In genomic region chr7:137320320-137320719, GRCm38 (mm10) we compare ENCODE assay signal across 14 mouse cellular contexts. TPM values are rescaled to one million over a fixed set of nuclear protein-coding genes. Genes with fewer than 3 reads are reported as not detected.
DNase-seq lines count a peak whose midpoint lies in the region; ATAC-seq lines count a peak whose summit lies in the region.
"Had no signal": no experiment of that assay in that cellular context is flagged by ENCODE, and none has a peak within 500 bp of the region (broad histone marks: within the 10 kb centered on the region; RNA-seq: fewer than 3 reads in every experiment).

No protein-coding gene starts in this region.

- H3K4me2 ChIP-seq in hindbrain, embryonic 12.5 days (replicated peaks): peak overlapping the region; percentile 83
- H3K4me2 ChIP-seq in limb, embryonic 15.5 days: peak overlapping the region; percentile 86
- H3K4me2 ChIP-seq in neural tube, embryonic 12.5 days (replicated peaks): peak overlapping the region; percentile 64

- no peak for ATAC-seq in hindbrain, embryonic 12.5 days (ENCODE audit: low FRiP score)
- ATAC-seq in limb, embryonic 15.5 days (ENCODE audit: insufficient number of reproducible peaks, low FRiP score, low TSS enrichment, low read depth): no peak
- no peak for ATAC-seq in neural tube, embryonic 12.5 days (ENCODE audit: low FRiP score, low read depth)
- ATAC-seq in frontal cortex, adult (ENCODE audit: low TSS enrichment): no peak
- ATAC-seq: forebrain, embryonic 15.5 days had no signal

- H3K27ac ChIP-seq in hindbrain, embryonic 12.5 days: no peak overlapping the region
- peak overlapping the region; percentile 65; the same call in 1 of the 2 replicates for H3K27ac ChIP-seq in limb, embryonic 15.5 days
- H3K27ac ChIP-seq in neural tube, embryonic 12.5 days: no peak overlapping the region
- H3K27ac ChIP-seq: forebrain, embryonic 15.5 days; liver, embryonic 14.5 days had no signal

- WGBS in hindbrain, embryonic 12.5 days: 2% methylated on average over 11 of the region's 11 CpGs
- 12% methylated on average over 11 of the region's 11 CpGs for WGBS in limb, embryonic 15.5 days
- WGBS in neural tube, embryonic 12.5 days: 1% methylated on average over 11 of the region's 11 CpGs

- peak; percentile 50 for DNase-seq in embryo, embryonic 10.5 days (ENCODE audit: low spot score)
- no peak for DNase-seq in embryo, embryonic 10 days (ENCODE audit: low spot score)
- no peak for DNase-seq in layer of hippocampus, postnatal 36 days
- no peak for DNase-seq in adrenal gland, postnatal 14 days
- DNase-seq: cerebellum, adult 11-12 months; gastrocnemius, postnatal 10 days; kidney, postnatal 10 days had no signal

- H3K36me3 ChIP-seq in hindbrain, embryonic 12.5 days: no peaks in the 10 kb centered on the region
- no peaks in the 10 kb centered on the region for H3K36me3 ChIP-seq in limb, embryonic 15.5 days
- H3K36me3 ChIP-seq in neural tube, embryonic 12.5 days: no peaks in the 10 kb centered on the region
- H3K36me3 ChIP-seq: forebrain, embryonic 15.5 days had no signal

- H3K27me3 ChIP-seq in hindbrain, embryonic 12.5 days: peaks cover 77% of the 10 kb centered on the region
- peaks cover 98% of the 10 kb centered on the region for H3K27me3 ChIP-seq in limb, embryonic 15.5 days
- H3K27me3 ChIP-seq in neural tube, embryonic 12.5 days (replicated peaks): peaks cover 87% of the 10 kb centered on the region

- 0 out of 2 replicates have a peak overlapping the region, but pooled peaks have one; percentile 10 for H3K9ac ChIP-seq in hindbrain, embryonic 12.5 days
- no peak overlapping the region for H3K9ac ChIP-seq in limb, embryonic 15.5 days
- no peak overlapping the region for H3K9ac ChIP-seq in neural tube, embryonic 12.5 days
- H3K9ac ChIP-seq: forebrain, embryonic 15.5 days; liver, embryonic 14.5 days had no signal

- 0 out of 2 replicates have a peak overlapping the region, but pooled peaks have one; percentile 54 for H3K4me3 ChIP-seq in hindbrain, embryonic 12.5 days
- peak overlapping the region; percentile 52 for H3K4me3 ChIP-seq in limb, embryonic 15.5 days
- H3K4me3 ChIP-seq in neural tube, embryonic 12.5 days: peak overlapping the region; percentile 12; the same call in 1 of the 2 replicates

- no peaks in the 10 kb centered on the region for H3K9me3 ChIP-seq in hindbrain, embryonic 12.5 days (replicated peaks)
- H3K9me3 ChIP-seq in limb, embryonic 15.5 days: no peaks in the 10 kb centered on the region
- no peaks in the 10 kb centered on the region for H3K9me3 ChIP-seq in neural tube, embryonic 12.5 days
- H3K9me3 ChIP-seq: forebrain, embryonic 15.5 days had no signal

- peaks cover 71% of the 10 kb centered on the region for H3K4me1 ChIP-seq in hindbrain, embryonic 12.5 days
- peaks cover 63% of the 10 kb centered on the region for H3K4me1 ChIP-seq in limb, embryonic 15.5 days
- peaks cover 68% of the 10 kb centered on the region for H3K4me1 ChIP-seq in neural tube, embryonic 12.5 days

RNA-seq across cellular contexts. Expression of gene Ebf3, which starts 6.1 kb away (rescaled TPM):
- 23.0 and 23.4 TPM in 2 replicates for polyA plus RNA-seq in hindbrain, embryonic 12.5 days (2016; fragmentation: Nextera tagmentation; extraction: Ambion mirVana)
- 4.7 and 8.1 TPM in 2 replicates for polyA plus RNA-seq in limb, embryonic 15.5 days (2015; fragmentation: Nextera tagmentation; extraction: Ambion mirVana)
- polyA plus RNA-seq in neural tube, embryonic 12.5 days (2016; fragmentation: Nextera tagmentation; extraction: Ambion mirVana): 19.1 and 20.0 TPM in 2 replicates
- under 1 TPM; 0.38 to 0.60 TPM for total RNA-seq in layer of hippocampus, postnatal 36 days (2021)
- 12.6 and 13.1 TPM in 2 replicates for total RNA-seq in adrenal gland, postnatal 14 days (2021)
- total RNA-seq: monocyte, adult 5-6 weeks had no signal
